ENCODE assay signal across 13 mouse cellular contexts in genomic region chr14:47000786-47001761, GRCm38 (mm10).
DNase-seq lines count a peak whose midpoint lies in the region; ATAC-seq lines count a peak whose summit lies in the region.
"Had no signal": no experiment of that assay in that cellular context is flagged by ENCODE, and none has a peak within 500 bp of the region (broad histone marks: within the 10 kb centered on the region; RNA-seq: fewer than 3 reads in every experiment).

No protein-coding gene starts in this region.

- peak; percentile 28 for DNase-seq in embryo, embryonic 10.5 days (ENCODE audit: low spot score)
- no peak for DNase-seq in embryo, embryonic 10 days (ENCODE audit: low spot score)
- no peak for DNase-seq in heart, postnatal 14 days
- DNase-seq in ovary, postnatal 10 days (ENCODE audit: low spot score) = no peak
- DNase-seq: cerebellum, postnatal 14 days; forebrain, postnatal 0 days; gastrocnemius, postnatal 25 days; right cerebral cortex, postnatal 25 days had no signal

- intact Hi-C loops in heart, postnatal 14 days (cut with DNase I) = loop anchor here (2.0 kb wide), 1 partner anchor 86 kb away; no protein-coding TSS in a partner anchor

- peaks cover 42% of the 10 kb centered on the region for H3K4me1 ChIP-seq in heart, embryonic 15.5 days (replicated peaks)
- H3K4me1 ChIP-seq in embryonic facial prominence, embryonic 12.5 days = peaks cover 9% of the 10 kb centered on the region; the same call in 1 of the 2 replicates
- H3K4me1 ChIP-seq in limb, embryonic 13.5 days = peaks cover 24% of the 10 kb centered on the region
- no peaks in the 10 kb centered on the region for H3K4me1 ChIP-seq in kidney, embryonic 14.5 days (ENCODE audit: control insufficient read depth, insufficient read depth, low read length)

- peak overlapping the region; percentile 23; the same call in 1 of the 2 replicates for H3K27ac ChIP-seq in heart, embryonic 15.5 days
- no peak overlapping the region for H3K27ac ChIP-seq in embryonic facial prominence, embryonic 12.5 days
- no peak overlapping the region for H3K27ac ChIP-seq in limb, embryonic 13.5 days
- H3K27ac ChIP-seq in kidney, embryonic 14.5 days (ENCODE audit: low read depth, low read length) = no peak overlapping the region

- H3K9ac ChIP-seq in heart, embryonic 15.5 days = no peak overlapping the region
- H3K9ac ChIP-seq in embryonic facial prominence, embryonic 12.5 days = no peak overlapping the region
- no peak overlapping the region for H3K9ac ChIP-seq in limb, embryonic 13.5 days
- H3K9ac ChIP-seq in kidney, embryonic 14.5 days (ENCODE audit: low read depth, low read length) = no peak overlapping the region
- H3K9ac ChIP-seq: forebrain, postnatal 0 days had no signal

- H3K9me3 ChIP-seq in heart, embryonic 15.5 days (replicated peaks) = no peaks in the 10 kb centered on the region
- H3K9me3 ChIP-seq in embryonic facial prominence, embryonic 12.5 days = no peaks in the 10 kb centered on the region
- H3K9me3 ChIP-seq in limb, embryonic 13.5 days = no peaks in the 10 kb centered on the region
- H3K9me3 ChIP-seq in kidney, embryonic 14.5 days (ENCODE audit: control insufficient read depth, low read length) = no peaks in the 10 kb centered on the region

- no peaks in the 10 kb centered on the region for H3K36me3 ChIP-seq in heart, embryonic 15.5 days
- H3K36me3 ChIP-seq in embryonic facial prominence, embryonic 12.5 days = no peaks in the 10 kb centered on the region
- H3K36me3 ChIP-seq in limb, embryonic 13.5 days = no peaks in the 10 kb centered on the region
- no peaks in the 10 kb centered on the region for H3K36me3 ChIP-seq in kidney, embryonic 14.5 days (ENCODE audit: control insufficient read depth, insufficient read depth, low read length)

- no peak overlapping the region for H3K4me3 ChIP-seq in heart, embryonic 15.5 days
- H3K4me3 ChIP-seq in embryonic facial prominence, embryonic 12.5 days = no peak overlapping the region
- no peak overlapping the region for H3K4me3 ChIP-seq in limb, embryonic 13.5 days
- H3K4me3 ChIP-seq in kidney, embryonic 14.5 days (ENCODE audit: low read length) = no peak overlapping the region

- H3K27me3 ChIP-seq in heart, embryonic 15.5 days = no peaks in the 10 kb centered on the region
- no peaks in the 10 kb centered on the region for H3K27me3 ChIP-seq in embryonic facial prominence, embryonic 12.5 days
- H3K27me3 ChIP-seq in limb, embryonic 13.5 days = no peaks in the 10 kb centered on the region
- no peaks in the 10 kb centered on the region for H3K27me3 ChIP-seq in kidney, embryonic 14.5 days (ENCODE audit: control insufficient read depth, insufficient read depth, low read length)
- H3K27me3 ChIP-seq: CH12.LX had no signal

- WGBS in heart, embryonic 15.5 days = 66% methylated on average over 24 of the region's 24 CpGs
- WGBS in embryonic facial prominence, embryonic 12.5 days = 55% methylated on average over 24 of the region's 24 CpGs
- 47% methylated on average over 24 of the region's 24 CpGs for WGBS in limb, embryonic 13.5 days
- WGBS in kidney, embryonic 14.5 days = 64% methylated on average over 24 of the region's 24 CpGs

- no peak overlapping the region for H3K4me2 ChIP-seq in heart, embryonic 15.5 days
- no peak overlapping the region for H3K4me2 ChIP-seq in embryonic facial prominence, embryonic 12.5 days (replicated peaks)
- H3K4me2 ChIP-seq in limb, embryonic 13.5 days (replicated peaks) = 0 out of 2 replicates have a peak overlapping the region, but pooled peaks have one; percentile 7
- no peak overlapping the region for H3K4me2 ChIP-seq in kidney, embryonic 14.5 days (replicated peaks; ENCODE audit: low read depth, low read length)

- ATAC-seq in heart, embryonic 15.5 days (replicated peaks; ENCODE audit: insufficient number of reproducible peaks, insufficient read depth, low FRiP score, low read depth) = no peak
- 0 out of 2 replicates have a peak, but pooled peaks have one; percentile 38 for ATAC-seq in embryonic facial prominence, embryonic 12.5 days (ENCODE audit: insufficient number of reproducible peaks, insufficient read depth, low FRiP score, low TSS enrichment)
- peak; percentile 51 for ATAC-seq in limb, embryonic 13.5 days (ENCODE audit: low FRiP score, low read depth)
- ATAC-seq in kidney, embryonic 14.5 days (ENCODE audit: low FRiP score, low TSS enrichment) = no peak
- ATAC-seq: forebrain, postnatal 0 days had no signal

Comparison
In these comparisons a context has a peak if more than half of its experiments do, and no peak if none do; other contexts are left out.
1. ATAC-seq: peak in embryonic facial prominence, embryonic 12.5 days (single experiment) and limb, embryonic 13.5 days (single experiment); none in heart, embryonic 15.5 days (single experiment) and kidney, embryonic 14.5 days (single experiment).